Mouse (Mus musculus) liver, embryonic 14.5 days (tissue): Measurements from ENCODE around the gene Boll.

ENCODE experiments used
- CTCF ChIP-seq: IDR thresholded peaks from 2 replicates; pipeline ENCODE4 v1.5.1; 2016; ENCODE audit warnings: antibody characterized with exemption, low read depth, control low read depth
- EP300 ChIP-seq: IDR thresholded peaks from 2 replicates; pipeline ENCODE4 v1.6.1; 2016; ENCODE audit warnings: antibody characterized with exemption, low read depth

- TF ChIP-seq CTCF (no peak), EP300 (no peak)
Observed at GRCm38 (mm10) chr1:55237643-55238161, 125.6 kb downstream of the Boll start.
